Mouse (Mus musculus) MEL (cell line): ENCODE results near the gene Dnah3. TPM values are rescaled to one million over a fixed set of nuclear protein-coding genes. Genes with fewer than 3 reads are reported as not detected.

ENCODE experiments used
- DNase-seq: peaks from one replicate; pipeline ENCODE4 v3.0.0; 2011; ENCODE audit warnings: low read depth, low spot score
- H3K27ac ChIP-seq: 2 replicates; pipeline ENCODE4 v1.5.1; 2012; ENCODE audit warnings: low read depth, mild to moderate bottlenecking, control low read depth, low read length, moderate library complexity; ENCODE audit not compliant: control insufficient read depth
- H3K27me3 ChIP-seq, 2 experiments: fragments of 150-350 bp in 1 of 2; sonication (generic) in 1 of 2; 2 replicates each; pipeline ENCODE4 v1.6.1; 2012; ENCODE audit warnings: low read length in 2 of 2, mild to moderate bottlenecking in 2 of 2, improper control_type of control experiment in 1 of 2, moderate library complexity in 1 of 2; ENCODE audit not compliant: insufficient read depth in 2 of 2, control insufficient read depth in 1 of 2
- H3K36me3 ChIP-seq, 2 experiments: 2 replicates each; pipeline ENCODE4 v1.6.1; 2012 to 2014; ENCODE audit warnings: low read length in 2 of 2, improper control_type of control experiment in 1 of 2, inconsistent platforms in 1 of 2, mild to moderate bottlenecking in 1 of 2; ENCODE audit not compliant: insufficient read depth in 2 of 2, control insufficient read depth in 1 of 2
- H3K4me1 ChIP-seq, 2 experiments: fragments of 150-350 bp in 1 of 2; sonication (generic) in 1 of 2; 2 replicates each; pipeline ENCODE4 v1.6.1; 2012; ENCODE audit warnings: low read length in 2 of 2, improper control_type of control experiment in 1 of 2, mild to moderate bottlenecking in 1 of 2; ENCODE audit not compliant: insufficient read depth in 2 of 2, control insufficient read depth in 1 of 2
- H3K4me3 ChIP-seq, 2 experiments: fragments of 150-350 bp in 1 of 2; sonication (generic) in 1 of 2; 2 replicates each; pipeline ENCODE4 v1.5.1; 2012; ENCODE audit warnings: low read depth in 2 of 2, low read length in 2 of 2, mild to moderate bottlenecking in 2 of 2, moderate library complexity in 2 of 2, control low read depth in 1 of 2, improper control_type of control experiment in 1 of 2; ENCODE audit not compliant: control insufficient read depth in 1 of 2, insufficient read depth in 1 of 2
- H3K79me2 ChIP-seq: 2 replicates; pipeline ENCODE4 v1.6.1; 2012; ENCODE audit warnings: mild to moderate bottlenecking, low read length, moderate library complexity; ENCODE audit not compliant: control insufficient read depth, poor library complexity, insufficient read depth
- H3K9ac ChIP-seq: 2 replicates; pipeline ENCODE4 v1.6.1; 2012; ENCODE audit warnings: low read depth, mild to moderate bottlenecking, control low read depth, low read length, moderate library complexity; ENCODE audit not compliant: control insufficient read depth, poor library complexity, severe bottlenecking
- H3K9me3 ChIP-seq: fragments of 150-350 bp; sonication (generic); replicated peaks from 2 replicates; pipeline ENCODE4 v1.6.1; 2012; ENCODE audit warnings: mild to moderate bottlenecking, low read length, improper control_type of control experiment, moderate library complexity; ENCODE audit not compliant: insufficient read depth
- BHLHE40 ChIP-seq: IDR thresholded peaks from 2 replicates; pipeline ENCODE4 v1.6.1; 2012; ENCODE audit warnings: low read depth, mild to moderate bottlenecking, inconsistent platforms, low read length, improper control_type of control experiment, borderline replicate concordance
- CHD1 ChIP-seq: IDR thresholded peaks from 2 replicates; pipeline ENCODE4 v1.6.1; 2012; ENCODE audit warnings: low read depth, mild to moderate bottlenecking, inconsistent platforms, low read length, improper control_type of control experiment
- CHD2 ChIP-seq: IDR thresholded peaks from 2 replicates; pipeline ENCODE4 v1.6.1; 2011; ENCODE audit warnings: low read length, improper control_type of control experiment
- E2F4 ChIP-seq: IDR thresholded peaks from 2 replicates; pipeline ENCODE4 v1.6.1; 2011; ENCODE audit warnings: low read depth, low read length, improper control_type of control experiment, borderline replicate concordance
- ELF1 ChIP-seq: IDR thresholded peaks from 2 replicates; pipeline ENCODE4 v1.6.1; 2014; ENCODE audit warnings: low read depth, mild to moderate bottlenecking, inconsistent platforms, low read length, improper control_type of control experiment, moderate library complexity
- ETS1 ChIP-seq: IDR thresholded peaks from 2 replicates; pipeline ENCODE4 v1.6.1; 2012; ENCODE audit warnings: low read depth, mild to moderate bottlenecking, inconsistent platforms, low read length, improper control_type of control experiment, moderate library complexity
- GABPA ChIP-seq: IDR thresholded peaks from 2 replicates; pipeline ENCODE4 v1.6.1; 2012; ENCODE audit warnings: low read depth, mild to moderate bottlenecking, inconsistent platforms, low read length, improper control_type of control experiment, moderate library complexity
- GATA1 ChIP-seq: IDR thresholded peaks from 2 replicates; pipeline ENCODE4 v1.6.1; 2011; ENCODE audit warnings: low read depth, low read length, improper control_type of control experiment
- KAT2A ChIP-seq: conservative IDR thresholded peaks from 2 replicates; pipeline ENCODE4 v1.6.1; 2012; ENCODE audit warnings: low read depth, low read length, improper control_type of control experiment, inconsistent platforms
- MAFK ChIP-seq: IDR thresholded peaks from 2 replicates; pipeline ENCODE4 v1.6.1; 2011; ENCODE audit warnings: low read depth, mild to moderate bottlenecking, low read length, improper control_type of control experiment, borderline replicate concordance
- MEF2A ChIP-seq: IDR thresholded peaks from 2 replicates; pipeline ENCODE4 v1.6.1; 2014; ENCODE audit warnings: low read depth, mild to moderate bottlenecking, inconsistent platforms, low read length, improper control_type of control experiment; ENCODE audit not compliant: poor library complexity, insufficient replicate concordance, severe bottlenecking; ENCODE audit errors: extremely low read depth
- MXI1 ChIP-seq: IDR thresholded peaks from 2 replicates; pipeline ENCODE4 v1.6.1; 2011; ENCODE audit warnings: mild to moderate bottlenecking, low read depth, low read length, improper control_type of control experiment
- MYC ChIP-seq: IDR thresholded peaks from 2 replicates; pipeline ENCODE4 v1.6.1; 2011; ENCODE audit warnings: low read depth, mild to moderate bottlenecking, low read length, improper control_type of control experiment, moderate library complexity
- NELFE ChIP-seq: IDR thresholded peaks from 2 replicates; pipeline ENCODE4 v1.6.1; 2011; ENCODE audit warnings: low read depth, low read length, improper control_type of control experiment
- NRF1 ChIP-seq: IDR thresholded peaks from 2 replicates; pipeline ENCODE4 v1.6.1; 2014; ENCODE audit warnings: low read depth, mild to moderate bottlenecking, inconsistent platforms, low read length, improper control_type of control experiment, moderate library complexity; ENCODE audit not compliant: poor library complexity, insufficient read depth, severe bottlenecking
- POLR2AphosphoS5 ChIP-seq: IDR thresholded peaks from 2 replicates; pipeline ENCODE4 v1.6.1; 2012; ENCODE audit warnings: low read depth, borderline replicate concordance, mild to moderate bottlenecking, inconsistent platforms, low read length, moderate library complexity, mixed read lengths
- RAD21 ChIP-seq: IDR thresholded peaks from 2 replicates; pipeline ENCODE4 v1.6.1; 2011; ENCODE audit warnings: mild to moderate bottlenecking, low read depth, low read length, improper control_type of control experiment
- RCOR1 ChIP-seq: IDR thresholded peaks from 2 replicates; pipeline ENCODE4 v1.6.1; 2012; ENCODE audit warnings: low read depth, mild to moderate bottlenecking, inconsistent platforms, low read length, improper control_type of control experiment
- TAL1 ChIP-seq: IDR thresholded peaks from 2 replicates; pipeline ENCODE4 v1.6.1; 2012; ENCODE audit warnings: mild to moderate bottlenecking, inconsistent platforms, low read length, moderate library complexity, mixed read lengths
- TBP ChIP-seq: IDR thresholded peaks from 2 replicates; pipeline ENCODE4 v1.8.0; 2011; ENCODE audit warnings: low read depth, low read length, improper control_type of control experiment
- TCF12 ChIP-seq: IDR thresholded peaks from 2 replicates; pipeline ENCODE4 v1.6.1; 2014; ENCODE audit warnings: low read depth, mild to moderate bottlenecking, inconsistent platforms, low read length, improper control_type of control experiment, moderate library complexity
- UBTF ChIP-seq: IDR thresholded peaks from 2 replicates; pipeline ENCODE4 v1.6.1; 2012; ENCODE audit warnings: low read depth, mild to moderate bottlenecking, inconsistent platforms, low read length, improper control_type of control experiment, moderate library complexity, borderline replicate concordance; ENCODE audit not compliant: insufficient read depth
- USF2 ChIP-seq, 2 experiments: IDR thresholded peaks; 2 replicates each; pipeline ENCODE4 v1.6.1; 2011 to 2012; ENCODE audit warnings: improper control_type of control experiment in 2 of 2, low read length in 2 of 2, borderline replicate concordance in 1 of 2, inconsistent platforms in 1 of 2, low read depth in 1 of 2, mild to moderate bottlenecking in 1 of 2; ENCODE audit not compliant: insufficient read depth in 1 of 2
- ZC3H11A ChIP-seq: IDR thresholded peaks from 2 replicates; pipeline ENCODE4 v1.6.1; 2012; ENCODE audit warnings: low read depth, mild to moderate bottlenecking, inconsistent platforms, low read length, improper control_type of control experiment
- ZKSCAN1 ChIP-seq: IDR thresholded peaks from 2 replicates; pipeline ENCODE4 v1.6.1; 2012; ENCODE audit warnings: low read depth, mild to moderate bottlenecking, inconsistent platforms, low read length, improper control_type of control experiment, moderate library complexity
- ZMIZ1 ChIP-seq: IDR thresholded peaks from 2 replicates; pipeline ENCODE4 v1.6.1; 2012; ENCODE audit warnings: low read depth, mild to moderate bottlenecking, inconsistent platforms, low read length, improper control_type of control experiment, moderate library complexity
- ZNF384 ChIP-seq: IDR thresholded peaks from 2 replicates; pipeline ENCODE4 v1.6.1; 2012; ENCODE audit warnings: low read depth, mild to moderate bottlenecking, inconsistent platforms, low read length, improper control_type of control experiment
- polyA plus RNA-seq, 2 experiments: library from polyadenylated mRNA; stranded (reverse) in 1 of 2; unstranded in 1 of 2; fragments of >175 nt in 1 of 2; fragments of >200 nt in 1 of 2; gene quantifications; 2 replicates each; pipeline versions ENCODE4 v1.2.1 to v1.2.4; 2012; ENCODE audit warnings: low replicate concordance in 2 of 2, low read depth in 1 of 2; ENCODE audit not compliant: insufficient read length in 2 of 2, insufficient read depth in 1 of 2, missing spikeins in 1 of 2
- total RNA-seq: library from RNA; depleted of rRNA; stranded (reverse); fragments of 300-350 nt; gene quantifications from 2 replicates; pipeline ENCODE4 v1.2.3, GENCODE M21; 2012

The Dnah3 gene
- total and polyA plus RNA-seq, 3 experiments, result not detected

DNA sequence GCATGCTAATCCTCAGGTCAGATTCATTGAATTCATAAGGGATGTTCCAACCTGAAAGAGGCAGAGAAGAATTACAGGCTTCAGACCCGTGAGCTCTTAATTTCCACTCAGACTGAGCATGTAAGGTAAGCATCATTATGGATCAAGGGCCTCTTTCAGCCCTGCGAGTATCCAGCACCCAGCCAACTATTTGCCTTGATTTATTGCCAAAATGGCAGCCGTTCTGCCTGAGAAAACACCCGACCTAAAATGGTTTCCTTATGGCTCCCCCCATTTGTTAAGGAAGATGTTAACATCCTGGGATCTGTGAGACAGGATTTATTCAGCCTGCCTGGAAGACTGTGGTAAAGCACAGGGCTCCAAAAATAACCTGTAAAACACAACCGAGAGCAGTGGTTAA lies 158.0 kb downstream of the Dnah3 start:
- DNase-seq, result no peak
- no peak for TF ChIP-seq TCF12
- TF ChIP-seq GABPA, result no peak
- no peak for TF ChIP-seq ETS1
- TF ChIP-seq BHLHE40, result no peak
- TF ChIP-seq KAT2A, result no peak
- TF ChIP-seq POLR2AphosphoS5, result no peak
- TF ChIP-seq RCOR1, result no peak
- TF ChIP-seq E2F4, result no peak
- no peak for TF ChIP-seq TAL1
- no peak for TF ChIP-seq ZMIZ1
- TF ChIP-seq ZNF384, result no peak
- no peak for TF ChIP-seq MXI1
- TF ChIP-seq ELF1, result no peak
- no peak for TF ChIP-seq ZKSCAN1
- no peak for TF ChIP-seq GATA1
- TF ChIP-seq CHD1, result no peak
- no peak for TF ChIP-seq MAFK
- no peak for TF ChIP-seq MYC
- TF ChIP-seq CHD2, result no peak
- no peak for TF ChIP-seq ZC3H11A
- Histone ChIP-seq H3K9ac (no peak overlapping the region), H3K36me3 (no peaks in the 10 kb centered on the region), H3K4me1 (no peaks in the 10 kb centered on the region), H3K4me3 (no peak overlapping the region), H3K27me3 (peaks cover 0 to 3% of the 10 kb centered on the region in 2 experiments; a peak in 1 of 4 replicates), H3K27ac (no peak overlapping the region), H3K79me2 (no peaks in the 10 kb centered on the region), H3K9me3 (no peaks in the 10 kb centered on the region)

DNA sequence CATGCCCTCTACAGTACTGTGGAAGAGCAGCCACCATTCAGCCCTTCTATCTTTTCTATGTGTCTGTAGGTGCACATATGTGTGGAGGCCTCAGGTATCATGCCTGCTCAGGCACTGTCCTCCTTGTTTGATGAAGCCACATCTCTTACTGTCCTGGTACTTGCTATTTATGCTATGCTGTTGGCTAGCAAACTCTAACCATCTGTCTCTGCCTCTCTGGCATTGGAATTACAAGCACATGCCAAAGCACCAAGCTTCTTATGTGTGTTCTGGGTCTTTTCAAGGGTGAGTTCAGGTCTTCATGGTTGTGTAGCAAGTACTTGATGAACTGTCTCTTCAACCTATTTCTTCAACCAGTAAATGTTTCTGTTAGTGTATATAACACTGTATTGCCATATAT lies 158.8 kb downstream of the Dnah3 start:
- no peak overlapping the region for H3K27ac ChIP-seq
- H3K36me3 ChIP-seq, result no peaks in the 10 kb centered on the region

More for the DNA sequence above, 158.8 kb downstream of the Dnah3 start:
- H3K79me2 ChIP-seq, result no peaks in the 10 kb centered on the region
- peaks cover 0 to 3% of the 10 kb centered on the region in 2 experiments; a peak in 1 of 4 replicates for H3K27me3 ChIP-seq
- H3K9me3 ChIP-seq, result no peaks in the 10 kb centered on the region
- H3K4me3 ChIP-seq, result no peak overlapping the region
- no peak for TF ChIP-seq MAFK
- TF ChIP-seq UBTF, result no peak
- TF ChIP-seq ZKSCAN1, result no peak
- no peak for TF ChIP-seq NRF1
- TF ChIP-seq MEF2A, result no peak
- no peak for TF ChIP-seq ZC3H11A
- TF ChIP-seq ZNF384, result no peak
- no peak for TF ChIP-seq TBP
- TF ChIP-seq KAT2A, result no peak
- no peak for TF ChIP-seq ETS1
- TF ChIP-seq POLR2AphosphoS5, result no peak
- no peak for TF ChIP-seq NELFE
- TF ChIP-seq USF2 (IDR thresholded peaks at IDR 0.05; ENCODE audit: borderline replicate concordance in 1 of 2, insufficient read depth in 1 of 2, low read depth in 1 of 2, low read length in 2 of 2), result no peak
- no peak for TF ChIP-seq RAD21
- no peak for TF ChIP-seq ZMIZ1
- TF ChIP-seq TCF12, result no peak
- no peak for TF ChIP-seq ELF1
- TF ChIP-seq BHLHE40, result no peak
- TF ChIP-seq CHD1, result no peak
- DNase-seq, result no peak
- H3K4me1 ChIP-seq, result no peaks in the 10 kb centered on the region
- H3K9ac ChIP-seq, result no peak overlapping the region
